Mouse (Mus musculus) thymus, postnatal 25 days (tissue): Measurements from ENCODE around the gene Olfr5.
"Not testable (repeated sequence)": the region's sequence is repeated elsewhere in the genome, so short reads cannot be mapped to it uniquely, and the experiment has no call there.

Experiments used
- DNase-seq: peaks from one replicate; pipeline ENCODE4 v3.0.0; 2022

Gene Olfr5

DNA sequence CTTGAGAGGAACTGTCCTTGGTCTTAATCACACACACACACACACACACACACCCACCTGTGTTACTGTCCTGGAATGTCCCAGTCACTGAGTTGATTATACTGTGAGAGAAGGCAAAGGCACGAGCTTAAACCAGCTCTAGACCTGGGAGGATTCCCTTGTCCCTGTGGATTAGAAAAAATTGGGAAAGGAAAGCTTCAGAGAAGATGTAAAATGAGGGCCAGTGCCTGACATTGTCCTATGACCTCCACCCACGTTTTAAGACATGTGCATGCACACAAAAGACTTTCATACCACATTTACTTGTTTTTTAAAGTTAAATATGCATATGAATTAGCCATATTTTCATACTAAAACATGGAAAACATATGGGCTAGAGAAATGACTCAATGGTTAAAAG is at the start of gene Olfr5:
Gene Olfr5 (minus strand): TSS at position 101 of the 400 bp plus-strand sequence.
- DNase-seq: no peak

DNA sequence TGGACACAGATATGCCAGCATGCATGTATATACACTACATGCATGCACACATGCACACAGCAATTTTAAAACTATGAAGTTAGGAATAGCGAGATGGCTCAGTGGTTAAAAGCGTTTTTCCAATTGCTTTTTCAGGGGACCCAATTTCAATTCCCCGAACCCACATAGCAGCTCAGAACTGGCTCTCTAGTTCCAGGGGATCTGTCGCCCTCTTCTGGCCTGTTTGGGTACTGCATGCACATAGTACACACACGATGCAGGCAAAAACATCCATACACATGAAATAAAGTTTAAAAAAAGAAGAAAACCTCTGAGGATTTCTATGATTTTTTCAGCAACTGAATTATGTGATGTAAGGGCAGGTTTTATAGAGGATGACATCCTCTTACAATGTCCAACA is 39.4 kb upstream of the Olfr5 start:
- DNase-seq: no peak

DNA sequence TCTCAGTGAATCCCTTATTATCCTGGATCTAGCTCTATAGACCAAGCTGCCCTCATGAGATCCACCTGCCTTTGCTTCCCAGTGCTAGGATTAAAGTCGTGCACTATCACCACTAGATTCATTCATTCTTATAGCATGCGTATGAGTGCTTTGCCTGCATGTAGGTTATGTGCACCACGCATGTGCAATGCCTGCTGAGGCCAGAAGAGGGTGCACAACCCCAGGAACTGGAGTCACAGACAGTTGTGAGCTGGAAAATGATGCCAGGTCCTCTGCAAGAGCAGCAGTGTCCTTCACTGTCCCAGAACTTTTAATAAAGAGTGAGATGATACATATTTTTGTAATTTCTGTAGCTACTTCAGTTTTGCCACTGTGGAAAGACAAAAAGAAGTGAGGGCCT is 38.3 kb upstream of the Olfr5 start:
- DNase-seq: no peak

DNA sequence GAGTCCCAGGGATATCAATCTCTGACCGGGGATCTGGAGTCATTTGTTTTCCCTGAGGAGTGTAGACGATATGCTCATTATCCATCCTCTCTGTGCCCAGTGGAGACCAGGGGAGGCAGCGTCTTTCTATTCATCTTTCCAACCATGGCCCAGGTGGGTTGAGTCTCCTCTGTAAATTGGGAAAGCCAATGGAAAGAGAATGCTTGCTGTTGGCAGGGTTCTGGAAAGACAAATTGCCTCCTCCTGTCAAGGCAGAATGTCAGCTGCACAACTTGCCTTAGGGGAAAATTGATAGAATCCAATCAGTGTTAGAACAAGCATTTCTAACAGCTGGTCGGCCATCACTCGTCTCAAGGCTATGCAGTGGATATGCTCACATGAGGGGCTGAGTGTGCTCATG is 36.1 kb upstream of the Olfr5 start, which contains the start of gene Olfr1349:
Gene Olfr1349 (minus strand): TSS at position 101 of the 400 bp plus-strand sequence.
- no peak for DNase-seq

DNA sequence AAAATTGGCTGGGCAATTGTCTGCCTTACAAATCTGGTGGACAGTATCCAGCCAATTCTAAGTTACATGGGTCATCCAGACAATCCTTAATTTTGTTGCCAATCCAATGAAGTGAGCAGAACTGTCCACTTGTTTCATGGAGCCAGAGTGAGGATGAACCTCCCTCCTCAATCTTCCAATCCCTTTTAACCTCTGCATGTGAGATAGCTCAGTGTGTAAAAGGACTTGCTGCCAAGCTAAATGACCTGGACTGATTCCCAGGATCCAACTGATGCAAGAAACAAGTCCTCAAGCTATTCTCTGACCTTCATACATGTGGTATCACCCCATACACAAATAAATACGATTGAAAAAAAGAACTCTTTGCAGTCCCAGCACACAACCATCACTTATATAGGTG is 34.9 kb upstream of the Olfr5 start:
- no peak for DNase-seq

DNA sequence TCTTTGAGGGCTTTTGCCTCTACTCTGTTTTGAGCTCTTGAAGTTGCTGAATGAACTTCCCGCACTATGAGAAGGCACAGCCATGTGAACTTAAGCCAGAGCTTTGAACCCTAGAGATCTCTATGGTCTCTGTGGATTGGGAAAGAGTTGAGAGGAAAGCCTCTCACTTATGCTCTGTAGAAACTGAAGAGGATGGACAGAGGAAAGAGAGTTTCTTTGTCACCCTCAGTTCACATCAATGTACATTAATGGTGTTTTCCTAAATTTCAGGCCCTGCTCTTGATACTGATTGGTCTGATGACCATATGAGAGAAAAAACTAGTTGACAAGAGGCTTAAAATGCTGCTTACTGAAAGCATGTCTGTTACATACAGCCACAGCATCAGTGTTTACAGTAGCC is 21.9 kb upstream of the Olfr5 start, which contains the start of gene Olfr1348:
Gene Olfr1348 (minus strand): TSS at position 101 of the 400 bp plus-strand sequence.
- DNase-seq: no peak

DNA sequence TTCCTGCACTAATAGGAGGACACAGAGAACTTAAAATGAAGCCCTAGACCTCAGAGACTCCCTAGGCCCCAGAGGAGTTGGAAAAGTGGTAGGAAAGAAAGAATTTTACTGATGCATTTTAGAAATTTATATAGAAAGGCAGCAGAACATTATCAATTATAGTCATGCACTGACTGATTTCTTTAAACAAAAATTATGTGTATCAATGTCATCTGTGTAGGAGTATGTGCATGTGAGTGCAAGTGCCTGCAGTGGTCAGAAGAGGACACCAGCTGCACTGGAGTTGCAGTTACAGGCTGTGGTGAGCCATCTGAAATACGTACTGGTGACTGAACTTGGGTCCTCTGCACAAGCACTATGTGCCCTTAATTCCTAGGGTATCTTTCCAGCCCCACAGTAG is 12.9 kb upstream of the Olfr5 start, which contains the start of gene Olfr1347:
Gene Olfr1347 (minus strand): TSS at position 101 of the 400 bp plus-strand sequence.
- no peak for DNase-seq

DNA sequence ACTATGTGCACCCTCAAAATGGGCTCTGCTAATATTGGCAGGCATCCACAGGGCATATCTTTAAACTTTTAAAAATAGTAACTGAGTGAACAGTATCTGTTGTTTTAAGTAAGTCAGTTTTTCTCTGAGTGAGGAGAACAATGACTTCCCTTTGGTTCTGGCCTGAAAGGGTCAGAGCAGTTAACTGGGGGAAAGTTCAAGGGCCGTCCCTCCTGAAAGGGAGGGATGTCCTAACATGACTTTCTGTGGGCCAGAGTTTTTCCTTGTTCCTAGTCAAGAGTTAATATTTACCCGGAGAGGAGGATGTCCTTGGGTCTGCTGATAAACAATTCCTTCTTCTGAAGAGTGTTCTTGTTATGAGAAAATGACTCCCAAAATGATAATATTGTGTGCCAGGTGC is 9.1 kb downstream of the Olfr5 start:
- DNase-seq: not testable (repeated sequence)

DNA sequence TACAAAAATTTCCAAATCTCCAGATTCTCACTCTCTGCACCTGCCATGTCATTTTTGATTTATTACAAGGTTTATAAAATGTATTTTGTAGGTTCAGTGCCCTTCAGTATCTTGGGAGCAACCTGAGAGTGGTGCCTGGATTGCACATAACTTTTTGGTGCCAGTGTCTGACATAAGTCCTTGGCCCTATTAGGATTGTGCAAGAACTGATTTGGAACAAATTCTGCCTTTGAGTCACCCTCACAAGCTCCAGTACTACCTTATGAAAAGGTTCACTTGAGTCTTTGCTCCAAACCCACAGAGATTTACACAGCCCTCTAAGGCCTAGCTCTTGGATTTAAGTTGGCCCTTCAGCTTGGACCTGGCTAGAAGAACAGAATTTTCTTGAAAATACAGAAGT is 19.8 kb downstream of the Olfr5 start, which contains the start of gene Olfr1346:
Gene Olfr1346 (plus strand): TSS at position 151 of the 400 bp plus-strand sequence.
- no peak for DNase-seq

DNA sequence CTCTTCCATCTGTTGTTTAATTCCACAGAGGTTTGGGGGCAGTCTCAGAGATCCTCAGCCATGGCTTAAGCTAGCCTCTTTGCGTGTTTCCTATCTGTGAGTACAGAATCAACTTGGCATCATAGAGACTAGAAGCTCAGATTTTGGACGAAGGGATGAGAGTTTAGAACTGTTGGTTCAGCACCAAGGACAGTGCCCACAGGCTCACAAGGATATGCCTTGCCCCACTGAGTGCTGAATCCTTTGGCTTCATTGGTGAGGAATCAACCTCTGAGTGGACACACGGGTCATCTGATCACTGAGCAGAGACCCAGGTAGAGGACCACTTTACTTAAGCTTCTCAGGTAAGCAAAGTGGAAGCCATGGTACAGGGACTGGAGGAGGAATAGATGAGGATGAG is 30.3 kb downstream of the Olfr5 start:
- DNase-seq: no peak

DNA sequence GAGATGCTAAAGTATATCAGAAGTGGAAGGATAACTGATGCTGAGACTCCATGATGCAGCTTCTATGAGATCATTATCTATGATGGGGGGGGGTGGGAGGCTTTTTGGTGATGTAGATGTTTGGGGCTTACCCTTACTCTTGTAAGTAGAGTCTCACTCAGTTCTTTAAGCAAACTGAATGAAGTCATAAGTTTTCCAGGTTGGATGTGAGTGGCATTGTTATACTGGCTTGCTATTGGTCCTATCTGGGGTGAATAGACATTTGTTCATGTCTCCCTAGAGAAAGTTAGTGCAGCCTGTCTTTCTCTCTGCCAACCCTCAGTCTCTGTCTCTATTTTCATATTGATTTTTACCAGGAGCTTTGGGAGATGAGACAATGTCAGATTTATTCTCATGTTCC is 30.9 kb downstream of the Olfr5 start, which contains the start of gene Olfr1336:
Gene Olfr1336 (plus strand): TSS at position 301 of the 400 bp plus-strand sequence.
- no peak for DNase-seq

DNA sequence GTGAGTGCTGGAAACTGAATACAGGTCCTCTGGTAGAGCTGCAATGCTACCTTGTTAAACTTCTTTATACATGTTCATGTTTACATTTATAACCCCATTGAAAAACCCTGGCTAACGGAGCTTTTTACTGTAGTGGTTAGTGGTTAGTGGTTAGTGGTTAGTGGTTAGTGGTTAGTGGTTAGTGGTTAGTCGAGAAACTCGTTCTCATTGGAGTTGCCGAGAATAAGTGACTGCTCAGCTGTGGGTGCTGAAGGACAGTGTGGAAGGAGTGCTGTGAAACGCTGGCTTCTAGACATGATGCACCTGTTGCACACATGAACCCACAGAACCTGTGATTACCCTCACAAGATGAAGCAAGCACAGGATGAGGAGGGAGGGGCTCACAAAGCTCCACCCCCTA is 39.0 kb downstream of the Olfr5 start:
- DNase-seq: no peak

DNA sequence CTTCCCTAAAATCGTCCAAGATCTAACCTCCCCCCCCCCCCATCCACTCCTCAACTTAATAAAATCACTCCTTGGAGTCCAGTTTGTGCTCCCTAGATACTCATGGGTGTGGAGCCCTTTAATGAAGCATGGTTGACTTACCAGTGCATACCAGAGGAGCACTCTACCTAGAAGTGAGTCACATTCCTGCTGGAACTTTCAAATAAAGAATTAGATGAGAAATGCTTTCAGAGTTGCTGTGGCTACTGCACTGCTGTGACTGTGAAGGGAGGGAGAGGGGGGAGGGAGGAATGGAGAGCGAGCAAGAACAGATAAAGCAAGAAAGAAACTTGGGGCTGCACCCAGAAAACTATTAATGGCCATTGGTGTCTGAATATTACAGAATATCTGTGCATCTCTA is 45.6 kb downstream of the Olfr5 start:
- DNase-seq: no peak

DNA sequence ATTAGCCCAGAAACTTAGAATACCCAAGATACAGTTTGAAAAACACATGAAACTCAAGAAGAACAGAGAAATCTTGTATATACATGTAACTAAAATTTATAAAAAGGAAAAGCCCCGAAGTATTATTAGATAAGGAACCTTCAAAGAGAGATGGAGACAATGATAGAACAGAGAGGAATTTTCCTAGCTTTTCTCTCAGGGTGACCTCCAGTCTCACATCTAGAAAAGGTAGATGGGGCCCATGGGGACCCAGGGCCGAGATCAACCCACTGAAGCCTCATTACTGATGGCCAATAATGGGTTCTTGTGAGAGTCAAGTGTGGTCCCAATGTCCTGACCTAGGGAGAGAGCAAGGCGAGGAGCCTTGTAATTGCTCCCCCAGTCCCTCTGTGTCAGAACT is 48.4 kb downstream of the Olfr5 start, which contains the start of gene Olfr1344:
Gene Olfr1344 (plus strand): TSS at position 301 of the 400 bp plus-strand sequence.
- no peak for DNase-seq

DNA sequence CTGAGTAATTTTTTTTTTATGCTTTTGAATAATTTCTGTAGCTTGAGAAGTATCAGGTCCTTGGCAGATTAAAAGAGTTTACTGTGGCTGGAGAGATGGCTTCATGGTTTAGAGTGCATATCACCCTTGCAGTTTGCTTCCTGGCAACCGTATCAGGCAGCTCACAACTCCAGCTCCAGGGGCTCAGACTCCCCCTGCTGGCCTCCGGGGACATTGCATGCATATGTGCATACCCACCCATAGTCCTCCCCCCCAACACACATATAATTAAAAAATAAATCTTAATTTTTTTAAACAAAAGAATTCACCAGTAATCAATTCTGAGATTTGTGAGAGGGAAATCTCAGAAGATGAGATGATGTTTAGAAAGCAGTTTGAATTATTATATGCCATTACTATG is 56.4 kb downstream of the Olfr5 start:
- peak; percentile 39 for DNase-seq

DNA sequence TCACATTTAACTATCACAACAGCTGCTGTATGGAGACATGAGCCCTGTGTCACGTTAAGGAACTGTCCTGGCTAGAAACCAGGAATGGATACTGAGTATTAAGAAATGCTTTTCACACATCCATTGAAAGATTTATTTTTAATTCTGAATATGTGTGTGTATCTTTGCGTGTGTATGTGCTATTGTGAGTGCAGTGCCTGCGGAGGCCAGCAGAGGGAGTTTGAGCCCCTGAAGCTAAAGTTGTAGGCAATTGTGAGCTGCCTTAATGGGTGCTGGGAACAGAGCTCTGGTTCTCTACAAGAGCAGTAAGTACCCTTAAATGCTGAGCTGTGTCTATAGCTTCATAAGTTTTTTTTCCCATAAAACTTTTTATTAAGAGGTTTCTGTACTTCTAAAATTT is 57.4 kb downstream of the Olfr5 start:
- DNase-seq: no peak
